Mouse (Mus musculus) cerebellum, adult 8-10 months (tissue): ENCODE measurements around the gene Stap2.

Source experiments
- DNase-seq: peaks from one replicate; pipeline ENCODE4 v3.0.0; 2022

Stap2 gene

DNA sequence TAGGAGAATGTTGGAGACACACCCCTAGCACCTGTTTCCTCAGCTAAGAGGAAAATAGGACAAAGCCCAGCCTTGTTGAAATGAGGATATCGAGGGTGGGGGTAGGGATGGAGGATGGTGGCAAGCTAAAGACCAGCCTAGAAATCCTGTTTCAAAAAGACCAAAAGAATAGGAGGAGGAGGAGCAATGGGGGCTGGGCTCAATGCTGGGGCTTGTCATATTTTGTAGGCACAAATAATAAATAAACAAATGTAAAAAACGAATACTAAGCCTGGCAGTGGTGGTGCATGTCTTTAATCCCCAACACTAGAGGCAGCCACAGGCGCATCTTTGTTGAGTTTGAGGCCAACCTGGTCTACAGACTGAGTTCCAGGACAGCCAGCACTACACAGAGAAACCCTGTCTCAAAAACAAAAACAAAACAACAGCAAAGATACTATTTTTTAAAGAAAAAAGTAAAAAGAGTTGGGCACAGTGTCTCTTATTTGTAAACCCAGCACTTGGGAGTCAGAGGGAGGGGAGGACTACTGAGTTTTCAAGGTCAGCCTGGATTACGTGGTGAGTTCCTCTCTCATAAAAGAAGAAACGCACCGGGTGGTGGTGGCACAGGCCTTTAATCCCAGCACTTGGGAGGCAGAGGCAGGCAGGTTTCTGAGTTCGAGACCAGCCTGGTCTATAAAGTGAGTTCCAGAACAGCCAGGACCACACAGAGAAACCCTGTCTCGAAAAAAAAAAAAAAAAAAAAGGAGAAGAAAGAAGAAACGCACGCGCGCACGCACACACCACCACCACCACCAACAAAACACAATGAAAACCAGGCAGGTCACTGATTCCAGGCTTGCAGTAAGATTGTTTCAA is 47.4 kb downstream of the Stap2 start:
- DNase-seq: peak; percentile 38

DNA sequence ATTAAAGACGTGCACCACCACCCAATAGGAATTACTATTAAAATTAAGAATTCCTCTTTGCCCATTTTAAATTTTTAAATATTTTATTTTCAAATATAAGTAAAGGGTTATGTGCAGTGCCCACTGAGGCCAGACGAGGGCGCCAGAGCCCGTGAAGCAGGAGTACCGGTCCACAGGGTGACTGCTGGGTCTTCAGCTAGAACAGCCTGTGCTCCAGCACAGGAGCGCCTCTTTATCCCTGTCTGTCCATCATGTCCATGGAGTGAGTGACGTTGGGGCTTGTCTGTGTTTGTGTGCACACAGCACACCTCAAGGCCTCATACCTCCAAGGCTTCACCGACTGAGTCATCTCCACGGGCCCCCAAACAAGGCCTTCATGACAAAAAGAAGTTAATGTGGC is 48.2 kb downstream of the Stap2 start:
- DNase-seq: peak; percentile 80

DNA sequence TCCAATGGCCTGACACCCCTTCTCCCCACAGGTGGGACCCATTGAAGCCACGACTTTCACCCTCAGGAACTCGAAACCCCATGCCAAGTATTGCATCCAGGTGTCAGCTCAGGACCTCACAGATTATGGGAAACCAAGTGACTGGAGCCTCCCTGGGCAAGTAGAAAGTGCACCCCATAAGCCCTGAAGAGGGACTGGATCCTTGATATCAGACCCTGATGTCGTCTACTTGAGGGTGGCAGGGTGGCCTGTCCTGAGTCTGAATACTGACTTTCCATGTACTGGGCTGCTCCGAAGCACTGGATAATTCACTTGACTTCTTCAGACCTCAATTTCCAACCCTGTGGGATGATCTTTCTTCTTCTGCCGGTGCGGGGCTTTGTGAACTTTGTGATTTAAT is 48.8 kb downstream of the Stap2 start:
- no peak for DNase-seq

DNA sequence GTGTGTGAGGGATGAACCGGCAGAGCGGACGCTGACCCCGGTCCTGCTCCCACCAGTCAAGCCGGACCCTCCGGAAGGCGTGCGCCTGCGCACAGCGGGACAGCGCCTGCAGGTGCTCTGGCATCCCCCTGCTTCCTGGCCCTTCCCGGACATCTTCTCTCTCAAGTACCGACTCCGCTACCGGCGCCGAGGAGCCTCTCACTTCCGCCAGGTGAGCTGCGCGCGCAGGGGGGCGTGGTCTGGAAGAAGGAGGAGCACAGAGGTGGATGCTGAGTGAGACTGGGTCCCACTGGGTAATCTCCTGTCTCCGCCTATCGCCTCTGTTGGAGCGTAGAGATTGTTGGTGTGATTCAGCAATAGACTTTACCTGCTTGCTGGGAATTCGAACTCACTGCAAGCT is 49.3 kb downstream of the Stap2 start:
- DNase-seq: peak; percentile 86

DNA sequence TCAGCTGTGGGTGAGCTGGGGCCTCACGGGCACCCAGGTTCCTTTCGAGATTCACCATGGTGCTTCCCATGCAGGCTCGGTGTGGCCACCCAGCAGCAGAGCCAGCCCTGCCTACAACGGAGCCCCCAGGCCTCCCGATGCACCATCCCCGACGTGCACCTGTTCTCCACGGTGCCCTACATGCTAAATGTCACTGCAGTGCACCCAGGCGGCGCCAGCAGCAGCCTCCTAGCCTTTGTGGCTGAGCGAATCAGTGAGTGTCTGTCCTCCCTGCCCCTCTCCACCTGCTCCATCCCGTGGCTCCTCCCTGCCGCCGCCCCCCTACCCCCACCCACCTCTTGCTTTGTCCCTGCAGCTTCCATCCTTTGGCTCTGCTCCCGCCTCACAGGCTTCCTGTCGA is 51.2 kb downstream of the Stap2 start:
- DNase-seq: peak; percentile 16

DNA sequence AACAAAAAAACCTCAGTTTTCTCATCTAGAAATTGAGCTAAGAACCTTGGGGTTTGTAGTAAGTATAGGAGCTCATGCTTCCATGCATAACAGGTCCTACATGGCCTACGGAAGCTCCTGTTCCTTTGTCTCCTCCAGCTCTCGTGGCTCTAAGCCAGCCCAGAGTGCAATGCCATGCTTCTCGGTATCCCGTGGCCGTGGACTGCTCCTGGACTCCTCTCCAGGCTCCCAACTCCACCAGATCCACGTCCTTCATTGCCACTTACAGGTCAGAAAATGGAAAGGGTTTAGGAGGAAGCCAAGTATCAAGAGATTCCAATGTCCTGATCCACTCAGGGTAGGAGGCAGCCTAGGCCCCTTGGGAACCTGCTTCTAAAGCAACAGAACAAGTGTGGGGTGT is 51.6 kb downstream of the Stap2 start:
- DNase-seq: peak; percentile 7

DNA sequence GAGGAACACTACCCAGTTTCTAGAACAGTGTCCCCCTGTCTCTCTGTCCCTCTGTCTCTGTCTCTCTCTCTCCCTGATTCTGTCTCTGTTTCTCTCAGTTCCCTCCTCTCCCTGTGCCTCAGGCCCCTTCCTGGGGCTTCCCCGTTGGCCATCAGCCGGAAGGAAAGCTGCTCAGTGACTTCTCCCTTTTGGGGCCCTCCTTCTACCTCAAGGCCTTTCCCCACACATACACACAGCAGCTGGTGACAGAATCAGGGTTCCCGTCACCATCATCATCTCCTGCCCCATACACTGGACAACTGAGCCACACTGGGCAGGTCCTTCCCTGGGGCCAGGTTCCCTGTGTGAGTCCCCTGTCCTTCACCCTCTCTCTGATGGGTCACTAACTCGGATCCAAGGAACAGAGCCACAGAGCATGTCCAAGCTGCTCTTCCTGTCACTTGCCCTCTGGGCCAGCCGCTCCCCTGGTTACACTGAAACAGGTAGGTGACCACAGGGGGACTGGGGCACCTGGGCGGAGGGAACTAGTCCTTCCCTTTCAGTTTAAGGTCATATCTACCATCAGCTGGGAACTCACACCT is 52.8 kb downstream of the Stap2 start, which contains the start of gene Ebi3:
Ebi3 (plus strand) TSS at position 194 of the 581 bp plus-strand sequence.
- peak; percentile 9 for DNase-seq

DNA sequence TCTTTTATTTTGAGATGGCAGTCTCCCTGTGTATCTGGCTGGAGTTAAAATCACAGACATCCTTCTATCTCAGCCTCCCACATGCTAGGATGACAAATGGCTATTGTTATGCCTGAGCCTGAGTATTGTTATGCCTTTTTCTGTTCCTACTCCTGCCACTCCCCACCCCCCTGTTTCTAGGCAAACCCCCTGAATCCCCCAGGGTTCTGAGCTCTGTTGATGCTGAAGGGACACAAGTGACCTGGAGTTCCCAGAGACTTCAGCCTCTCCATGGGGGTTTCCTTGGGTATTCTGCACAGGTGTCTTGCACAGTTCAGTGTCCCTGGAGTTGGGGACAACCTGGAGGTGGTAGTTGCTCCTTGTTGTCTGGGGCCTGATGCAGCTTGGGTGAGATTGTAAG is 53.3 kb downstream of the Stap2 start:
- DNase-seq: no peak

DNA sequence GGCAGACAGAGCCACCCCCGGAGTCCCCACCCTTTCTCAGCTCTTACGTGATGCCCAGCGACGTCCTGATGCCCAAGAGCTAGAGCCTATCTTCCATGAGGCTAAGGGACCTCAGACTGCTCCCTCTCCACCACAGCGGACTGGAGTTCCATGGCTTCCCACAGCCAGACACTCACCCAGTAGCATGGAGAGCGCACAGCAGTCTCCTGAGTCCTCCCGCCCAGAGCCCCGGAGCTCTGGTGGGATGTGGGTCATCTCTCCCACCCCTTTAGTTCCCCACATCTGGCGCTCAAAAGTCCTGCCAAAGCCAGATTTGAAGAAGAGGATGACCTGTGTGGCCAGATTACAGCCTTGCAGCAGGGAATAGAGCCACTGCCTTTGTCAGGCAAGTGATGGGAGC is 54.8 kb downstream of the Stap2 start:
- DNase-seq: no peak

DNA sequence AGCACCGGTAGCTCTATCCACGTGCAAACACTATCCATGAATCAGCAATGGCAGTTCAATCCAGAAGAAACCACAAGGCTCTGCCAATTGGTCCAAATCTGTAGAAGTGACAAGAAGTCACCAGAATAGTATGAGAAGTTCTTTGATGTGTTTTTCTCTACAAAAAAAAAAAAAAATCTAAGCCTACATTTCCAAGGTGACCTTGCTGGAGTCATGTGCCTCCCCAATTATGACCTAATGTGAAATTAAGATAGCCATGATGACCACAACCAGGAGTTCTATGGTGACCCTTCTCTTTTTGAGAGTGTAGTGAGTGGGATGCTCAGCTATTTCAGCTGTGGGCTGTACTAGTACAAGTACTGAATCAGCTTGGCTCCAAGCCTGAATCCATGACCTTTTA is 56.0 kb downstream of the Stap2 start, which contains the start of gene Zfp119b:
Zfp119b (minus strand) TSS at position 101 of the 400 bp plus-strand sequence.
- DNase-seq: no peak

DNA sequence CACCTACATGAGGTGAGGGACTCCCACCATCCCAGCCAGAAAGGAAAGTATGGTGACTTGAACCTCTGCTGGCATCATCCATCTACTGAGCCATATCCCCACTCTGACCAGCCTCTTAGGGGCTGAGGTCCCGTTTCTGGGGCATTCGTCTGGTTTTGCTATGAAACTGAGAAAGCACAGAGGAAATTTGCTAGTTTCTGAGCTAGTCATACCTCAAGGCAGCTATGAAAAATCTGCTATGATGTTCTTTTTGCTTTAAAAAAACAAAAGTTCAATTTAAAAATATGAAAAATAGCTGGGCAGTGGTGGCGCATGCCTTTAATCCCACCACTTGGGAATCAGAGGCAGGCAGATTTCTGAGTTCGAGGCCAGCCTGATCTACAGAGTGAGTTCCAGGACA is 56.7 kb downstream of the Stap2 start:
- DNase-seq: no peak
